Mouse (Mus musculus) cerebellum, postnatal 36 days (tissue): Measurements from ENCODE around the gene Trpm5.

ENCODE experiments used
- DNase-seq, 2 experiments: peaks; one replicate each; pipeline ENCODE4 v3.0.0; 2021 to 2022; ENCODE audit warnings: mixed read lengths in 2 of 2

Gene Trpm5

DNA sequence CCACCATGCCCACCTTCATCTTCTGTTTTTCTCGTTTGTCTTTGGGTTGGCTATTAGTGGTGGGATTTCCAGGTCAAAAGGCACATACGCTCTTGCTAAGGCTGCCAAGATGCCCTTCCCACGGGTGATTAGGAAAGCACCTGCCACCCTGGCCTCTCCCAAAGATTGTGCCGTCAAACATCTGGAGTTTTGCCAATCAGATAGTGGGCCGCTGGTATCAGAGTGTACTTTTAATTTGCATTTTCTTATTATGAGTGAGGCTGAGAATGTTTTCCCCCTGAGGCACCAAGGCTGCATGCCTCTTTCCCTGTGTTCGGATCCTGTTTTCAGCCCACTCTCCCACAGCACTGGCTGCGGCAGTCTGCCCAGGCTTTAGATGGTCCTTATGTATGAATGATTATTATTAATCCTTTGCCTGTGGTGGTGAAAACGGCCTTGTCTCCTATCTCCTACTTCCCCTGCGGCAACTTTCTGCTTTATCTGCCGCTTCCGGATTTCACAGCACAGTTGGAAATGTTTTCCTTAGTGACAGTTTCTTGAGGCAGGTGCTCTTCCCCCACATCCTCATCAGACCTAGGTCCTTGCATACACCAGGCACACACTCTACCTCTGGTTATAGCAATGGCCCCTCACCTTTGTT is 10.9 kb upstream of the Trpm5 start:
- DNase-seq = no peak

DNA sequence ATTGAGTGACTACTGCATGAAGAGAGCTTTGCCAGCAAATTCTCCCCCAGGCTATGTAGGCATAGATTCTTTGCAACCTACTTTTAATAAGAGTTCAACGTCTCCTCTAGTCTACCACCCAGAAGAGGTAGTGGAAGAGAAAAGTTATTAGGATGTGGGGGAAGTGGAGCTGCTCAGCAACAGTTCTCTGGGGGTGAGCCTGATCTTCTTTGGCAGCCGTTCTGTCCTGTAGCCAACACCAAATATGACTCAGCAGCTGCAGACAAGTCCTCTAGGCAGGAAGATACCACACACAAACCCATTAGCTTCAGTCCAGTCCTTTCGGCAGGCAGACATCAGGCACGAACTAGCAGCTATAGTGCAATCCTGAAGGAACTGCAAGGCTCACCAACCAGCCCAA is 6.3 kb upstream of the Trpm5 start:
- DNase-seq = no peak

DNA sequence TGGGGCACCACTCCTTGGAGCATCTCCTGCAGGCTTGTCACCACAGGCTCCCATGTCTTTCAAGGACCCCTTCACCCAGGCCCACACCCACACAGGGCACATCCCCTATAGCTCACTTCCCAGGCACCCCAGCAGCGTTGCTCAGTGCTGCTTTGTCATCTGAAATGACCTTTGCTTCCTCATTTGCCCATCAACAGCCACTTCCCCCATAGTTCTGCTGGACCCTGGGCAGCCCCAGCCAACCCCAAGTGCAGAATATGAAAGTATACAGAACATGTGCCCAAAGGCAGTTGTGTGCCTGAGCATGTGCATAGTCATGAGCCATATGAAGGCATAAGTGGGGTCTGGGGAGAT is 1.1 kb upstream of the Trpm5 start:
- DNase-seq = no peak

GRCm38 (mm10) chr7:143093847-143094246 is 595 bp downstream of the Trpm5 start:
- DNase-seq = no peak

DNA sequence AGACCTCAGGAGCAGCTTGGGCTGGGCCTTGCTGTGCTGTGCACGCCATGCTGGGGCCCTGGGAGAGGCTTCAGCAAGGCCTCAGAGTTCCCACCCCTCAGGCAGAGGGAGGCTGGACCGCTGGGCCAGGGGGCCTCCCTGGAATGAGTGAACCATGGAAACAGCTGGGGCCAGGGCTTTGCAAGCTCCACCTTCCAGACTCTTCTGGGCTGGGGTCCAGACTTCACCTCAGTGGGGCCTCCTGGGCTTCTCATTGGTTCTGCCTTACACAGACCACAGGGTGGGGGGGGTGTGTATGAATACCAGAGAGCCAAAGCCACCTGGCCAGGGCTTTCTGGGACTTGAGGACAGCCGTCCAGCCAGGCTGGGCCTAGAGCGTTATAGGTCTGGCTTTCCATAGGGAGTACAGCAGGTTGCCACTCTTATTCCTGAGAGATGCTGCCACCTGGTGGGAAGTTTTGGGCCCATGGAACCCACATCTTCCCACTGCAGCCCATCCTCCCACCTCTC is 7.3 kb downstream of the Trpm5 start:
- DNase-seq = peak in 1 of 2 experiments; percentile 28

GRCm38 (mm10) chr7:143086366-143086765 is 8.1 kb downstream of the Trpm5 start:
- DNase-seq = peak; percentile 71 to 75

GRCm38 (mm10) chr7:143083708-143084107 is 10.7 kb downstream of the Trpm5 start:
- DNase-seq = no peak

DNA sequence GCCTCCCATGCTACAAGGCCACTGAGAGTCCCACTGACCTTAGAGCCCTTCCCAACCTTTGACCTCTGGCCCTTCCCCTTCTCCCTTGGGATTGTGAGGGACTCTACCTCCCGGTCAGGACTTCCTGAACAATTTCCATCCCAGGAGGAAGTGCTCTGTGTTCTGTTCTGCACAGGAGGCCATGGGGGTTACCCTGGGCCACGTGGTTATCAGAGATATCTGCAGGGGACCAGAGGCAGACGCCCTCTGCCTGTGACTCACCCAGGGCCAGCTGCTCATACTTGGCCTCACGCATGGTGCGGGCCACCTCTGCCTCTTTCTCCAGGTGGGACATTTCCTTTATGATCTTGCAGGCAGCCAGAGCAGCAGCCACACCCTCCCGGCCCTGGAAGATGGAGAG is 12.4 kb downstream of the Trpm5 start:
- no peak for DNase-seq

DNA sequence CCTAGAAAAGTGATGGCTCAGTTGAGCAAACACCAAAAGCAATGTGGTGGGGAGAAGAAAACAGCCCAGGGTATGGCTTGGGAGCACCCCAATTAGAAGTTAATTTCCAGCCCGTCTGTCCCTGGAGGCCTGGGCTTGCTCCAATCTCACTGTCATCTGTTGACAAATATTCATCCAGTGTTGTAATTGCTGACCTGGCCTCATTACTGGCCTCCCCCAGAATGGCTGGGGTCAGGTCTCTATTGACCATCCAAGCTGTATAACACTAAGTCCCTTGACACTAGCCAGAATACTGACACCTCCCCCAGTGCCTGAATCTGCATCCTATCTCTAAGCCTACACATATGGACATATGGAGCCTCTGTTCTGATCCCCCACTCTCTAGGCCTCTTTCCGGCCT is 17.1 kb downstream of the Trpm5 start:
- no peak for DNase-seq

DNA sequence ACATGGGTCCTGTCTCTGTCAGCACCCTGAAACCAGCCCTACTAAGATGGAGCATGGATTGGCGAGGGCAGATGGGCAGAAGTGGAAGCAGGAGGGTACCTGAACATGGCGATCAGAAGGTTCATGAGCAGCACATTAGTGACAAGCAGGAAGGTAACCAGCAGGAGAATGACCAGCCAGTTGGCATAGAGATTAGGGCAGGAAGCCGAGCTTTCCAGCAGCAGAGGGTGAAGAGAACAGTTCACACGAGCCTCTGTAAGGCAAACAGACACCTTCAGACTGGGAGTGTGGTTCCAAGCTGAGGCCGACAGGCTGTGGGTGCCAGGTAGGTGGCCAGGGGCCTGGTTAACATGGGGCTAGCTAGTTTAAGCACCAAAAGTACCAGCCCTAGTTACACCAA is 19.0 kb downstream of the Trpm5 start:
- no peak for DNase-seq

DNA sequence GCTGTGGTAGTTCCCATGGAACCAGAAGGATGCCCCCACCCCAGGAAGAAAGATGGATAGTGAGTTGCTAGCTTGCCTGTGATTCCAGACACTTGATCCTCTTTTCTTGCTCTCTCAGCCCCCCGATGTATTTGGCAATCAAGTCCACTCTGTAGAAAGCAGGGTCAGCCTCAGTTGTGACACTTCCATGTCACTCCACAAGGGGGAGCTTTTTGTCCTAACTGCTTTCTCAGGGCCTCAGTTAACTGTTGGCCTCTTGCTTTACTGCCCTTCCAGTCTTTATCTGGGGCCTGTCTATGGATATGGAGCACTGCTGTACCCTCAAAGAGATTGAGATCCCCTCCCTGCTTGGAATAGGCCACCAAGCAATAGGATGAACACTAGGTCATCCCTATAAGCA is 21.4 kb downstream of the Trpm5 start:
- DNase-seq = peak; percentile 31 to 50

DNA sequence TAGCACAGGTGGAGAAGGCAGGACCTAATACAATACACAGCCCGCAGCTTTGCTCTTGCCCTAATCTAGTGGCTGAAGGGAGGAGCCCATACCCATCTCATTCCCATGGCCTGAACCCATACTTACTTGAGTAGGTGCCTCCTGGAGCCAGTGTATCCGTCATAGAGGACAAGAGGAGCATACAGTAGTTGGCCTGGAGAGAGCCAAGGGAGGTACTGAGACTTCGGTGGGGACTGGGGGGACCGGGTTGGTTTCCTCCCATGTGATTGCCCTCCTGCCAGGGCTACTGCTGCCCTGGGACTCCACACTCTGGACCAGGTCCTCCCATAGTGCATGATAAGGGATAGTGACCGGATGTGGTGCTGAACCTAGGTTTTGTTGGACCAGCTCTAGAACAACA is 21.8 kb downstream of the Trpm5 start:
- no peak for DNase-seq

GRCm38 (mm10) chr7:143070506-143071070 is 23.9 kb downstream of the Trpm5 start:
- no peak for DNase-seq

- peak in 1 of 2 experiments; percentile 32 for DNase-seq
These were observed 24.6 kb downstream of the Trpm5 start for GRCm38 (mm10) chr7:143069751-143070400.

DNA sequence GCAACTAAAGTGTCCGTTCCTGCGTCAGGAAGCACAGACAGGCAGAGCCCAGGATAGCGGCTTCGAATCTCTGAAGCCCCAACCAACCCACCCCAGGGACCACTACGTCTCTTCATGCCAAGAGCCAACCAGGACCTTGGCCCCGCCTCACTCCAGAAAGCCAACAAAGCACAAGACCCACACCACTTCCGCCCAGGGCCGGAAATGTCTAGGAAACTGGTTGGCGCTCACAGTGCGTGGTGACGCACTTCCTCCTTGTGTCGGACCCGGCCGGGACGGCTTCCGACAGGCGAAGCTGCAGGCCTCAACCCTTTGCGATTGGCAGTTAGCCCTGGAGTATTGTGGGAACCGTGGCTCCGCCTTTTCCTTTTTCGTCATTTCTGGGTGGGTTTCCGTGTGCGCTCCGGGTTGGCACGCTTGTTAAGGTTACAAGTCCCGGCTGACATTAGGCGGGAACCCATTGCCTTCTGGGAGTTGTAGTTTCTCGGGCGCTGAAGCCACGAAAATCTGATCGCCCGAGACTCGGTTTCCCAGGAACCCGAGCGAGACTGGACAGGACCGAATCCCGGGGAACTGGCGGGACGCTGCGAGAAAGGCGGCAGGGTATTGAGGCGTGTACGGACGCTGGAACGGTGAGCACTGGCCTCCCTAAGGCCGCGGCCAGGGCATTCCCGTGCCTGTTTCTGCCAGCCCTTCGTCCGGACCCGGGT is 25.4 kb downstream of the Trpm5 start, which contains the start of gene Tssc4:
Gene Tssc4 (plus strand): TSS at position 368 of the 710 bp plus-strand sequence.
- peak; percentile 97 for DNase-seq

DNA sequence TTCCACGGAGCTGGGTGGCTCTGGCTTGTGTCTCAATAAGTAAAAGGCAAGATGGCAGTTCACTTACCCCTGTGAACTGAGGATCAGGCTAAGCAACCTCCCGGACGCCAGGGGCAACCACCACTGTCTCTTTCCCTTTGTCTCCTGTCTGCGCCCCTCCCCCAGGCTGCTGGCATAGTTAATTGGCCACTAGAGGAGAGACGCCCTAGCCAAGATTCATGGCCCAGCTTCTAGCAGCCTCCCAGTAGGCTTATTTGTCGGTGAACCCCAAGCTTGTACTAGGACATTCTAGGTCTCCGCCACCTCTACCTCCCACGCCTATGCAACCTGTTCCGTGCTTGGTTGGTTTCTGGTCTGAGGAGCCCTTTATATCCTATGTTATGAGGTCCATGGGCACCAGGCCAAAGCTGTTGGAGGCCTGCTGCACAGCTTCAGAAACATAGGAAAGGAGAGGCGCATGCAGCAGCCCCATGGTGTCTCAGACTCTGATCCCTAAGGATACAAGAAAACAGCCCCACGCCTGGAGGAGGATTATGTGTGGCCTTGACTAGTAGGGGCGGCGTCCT is 26.0 kb downstream of the Trpm5 start:
- DNase-seq = peak in 1 of 2 experiments; percentile 65

GRCm38 (mm10) chr7:143067897-143068296 is 26.5 kb downstream of the Trpm5 start:
- peak in 1 of 2 experiments; percentile 4 for DNase-seq

- peak in 1 of 2 experiments; percentile 9 for DNase-seq
These were observed 27.0 kb downstream of the Trpm5 start for GRCm38 (mm10) chr7:143067469-143067868.

DNA sequence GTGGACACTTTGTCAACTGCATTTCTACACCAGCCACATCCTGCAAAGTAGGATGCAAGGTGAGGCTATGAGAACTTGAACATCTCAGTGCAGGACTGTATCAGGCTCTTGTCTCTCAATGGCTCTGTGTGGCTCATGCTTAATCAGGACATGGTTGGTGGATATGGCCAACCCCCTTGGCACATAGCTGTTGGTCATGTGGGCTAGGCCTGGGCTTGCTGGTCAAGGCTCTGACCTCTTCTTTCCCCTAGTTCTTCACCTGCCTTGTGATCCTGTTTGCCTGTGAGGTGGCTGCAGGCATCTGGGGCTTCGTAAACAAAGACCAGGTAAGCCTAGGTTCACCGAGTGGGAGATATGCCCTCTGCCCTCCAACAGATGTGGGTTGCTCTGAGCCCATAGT is 28.8 kb downstream of the Trpm5 start:
- DNase-seq = peak in 1 of 2 experiments; percentile 4

DNA sequence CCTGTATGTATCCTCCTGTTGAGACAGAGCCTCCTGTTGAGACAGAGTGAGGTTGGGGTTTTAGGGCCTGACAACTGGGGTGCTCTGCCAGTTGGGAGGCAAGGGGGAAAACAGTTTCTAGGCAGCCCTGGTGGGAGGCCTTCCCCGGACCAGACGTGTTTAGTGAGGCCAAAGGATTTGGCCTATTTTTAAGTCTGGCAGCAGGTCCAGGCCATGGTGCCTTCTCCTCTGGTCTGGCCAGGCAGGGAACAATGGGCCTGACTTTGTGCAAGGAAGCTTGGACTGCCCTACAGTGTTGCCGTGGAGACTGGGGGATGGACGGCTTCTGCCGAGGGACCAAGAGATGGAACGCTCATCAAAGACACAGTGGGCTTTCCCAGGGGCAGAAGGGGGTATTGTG is 30.2 kb downstream of the Trpm5 start:
- no peak for DNase-seq

DNA sequence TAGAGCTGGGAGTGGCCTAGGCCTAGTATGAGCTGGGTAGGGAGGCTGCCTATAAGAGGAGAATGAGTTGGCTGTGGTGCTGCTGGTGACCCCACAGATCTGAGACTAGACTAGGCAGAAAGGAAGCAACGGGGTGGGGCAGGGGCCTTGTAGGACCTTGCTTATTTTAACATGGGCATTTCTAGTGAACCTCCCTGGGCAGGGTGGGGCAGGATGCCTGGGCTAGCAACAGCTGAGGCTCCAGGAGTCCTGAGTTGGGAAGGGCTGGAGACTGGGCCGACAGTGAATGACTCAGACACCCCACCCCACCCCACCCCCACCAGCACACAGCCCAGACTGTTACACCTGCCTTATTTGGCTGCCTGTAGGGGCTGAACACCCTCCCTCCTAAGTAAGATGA is 31.7 kb downstream of the Trpm5 start:
- peak in 1 of 2 experiments; percentile 3 for DNase-seq

GRCm38 (mm10) chr7:143059202-143059870 is 35.1 kb downstream of the Trpm5 start:
- peak; percentile 63 to 64 for DNase-seq
